Mouse (Mus musculus): ENCODE results near the gene Kirrel3. TPM values are rescaled to one million over a fixed set of nuclear protein-coding genes. Genes with fewer than 3 reads are reported as not detected.

Gene Kirrel3
- under 1 TPM in 1 of 2 experiments, not detected in 1; 0.41 TPM for polyA plus RNA-seq (2017; shearing (Covaris generic))

- ATAC-seq = no peak
These were observed at the start of gene Kirrel3 for GRCm38 (mm10) chr9:34485759-34486431. Gene Kirrel3 (plus strand): TSS chr9:34485894.

GRCm38 (mm10) chr9:34440721-34441120 is 45.0 kb upstream of the Kirrel3 start:
- no peak for ATAC-seq

GRCm38 (mm10) chr9:34443950-34444349 is 41.7 kb upstream of the Kirrel3 start:
- ATAC-seq = no peak

GRCm38 (mm10) chr9:34446497-34447350 is 39.0 kb upstream of the Kirrel3 start:
- ATAC-seq = no peak

GRCm38 (mm10) chr9:34447736-34448135 is 38.0 kb upstream of the Kirrel3 start:
- no peak for ATAC-seq

GRCm38 (mm10) chr9:34448467-34448866 is 37.2 kb upstream of the Kirrel3 start:
- no peak for ATAC-seq

GRCm38 (mm10) chr9:34458189-34458588 is 27.5 kb upstream of the Kirrel3 start:
- ATAC-seq = no peak

- ATAC-seq = no peak
These were observed 25.7 kb upstream of the Kirrel3 start for GRCm38 (mm10) chr9:34459968-34460367.

GRCm38 (mm10) chr9:34463666-34464065 is 22.0 kb upstream of the Kirrel3 start:
- no peak for ATAC-seq

GRCm38 (mm10) chr9:34466058-34466457 is 19.6 kb upstream of the Kirrel3 start:
- no peak for ATAC-seq

- no peak for ATAC-seq
These were observed 16.5 kb upstream of the Kirrel3 start for GRCm38 (mm10) chr9:34469180-34469579.

GRCm38 (mm10) chr9:34476206-34476605 is 9.5 kb upstream of the Kirrel3 start:
- no peak for ATAC-seq

- no peak for ATAC-seq
These were observed 7.2 kb upstream of the Kirrel3 start for GRCm38 (mm10) chr9:34478494-34478893.

GRCm38 (mm10) chr9:34483236-34483635 is 2.5 kb upstream of the Kirrel3 start:
- ATAC-seq = no peak

GRCm38 (mm10) chr9:34484665-34485064 is 1.0 kb upstream of the Kirrel3 start:
- no peak for ATAC-seq

GRCm38 (mm10) chr9:34488267-34488666 is 2.6 kb downstream of the Kirrel3 start:
- ATAC-seq = no peak

- no peak for ATAC-seq
These were observed 3.1 kb downstream of the Kirrel3 start for GRCm38 (mm10) chr9:34488700-34489315.

GRCm38 (mm10) chr9:34489316-34489710 is 3.6 kb downstream of the Kirrel3 start:
- ATAC-seq = no peak

GRCm38 (mm10) chr9:34489760-34490159 is 4.1 kb downstream of the Kirrel3 start:
- ATAC-seq = no peak

- no peak for ATAC-seq
These were observed 6.4 kb downstream of the Kirrel3 start for GRCm38 (mm10) chr9:34492121-34492520.

- no peak for ATAC-seq
These were observed 7.9 kb downstream of the Kirrel3 start for GRCm38 (mm10) chr9:34493571-34493970.

- no peak for ATAC-seq
These were observed 12.4 kb downstream of the Kirrel3 start for GRCm38 (mm10) chr9:34498126-34498525.

GRCm38 (mm10) chr9:34498651-34499050 is 13.0 kb downstream of the Kirrel3 start:
- ATAC-seq = no peak
